Mouse (Mus musculus) MEL (cell line): ENCODE data around the gene Phf20.

Experiments used
- CTCF ChIP-seq, 3 experiments: IDR thresholded peaks in 2 of 3; conservative IDR thresholded peaks in 1 of 3; 2 replicates each; pipeline ENCODE4 v1.5.1; 2011 to 2012; ENCODE audit warnings: low read length in 3 of 3, low read depth in 2 of 3, mild to moderate bottlenecking in 2 of 3, improper control_type of control experiment in 1 of 3, inconsistent platforms in 1 of 3, mixed read lengths in 1 of 3, moderate library complexity in 1 of 3; ENCODE audit not compliant: control insufficient read depth in 1 of 3, insufficient read depth in 1 of 3, poor library complexity in 1 of 3, severe bottlenecking in 1 of 3
- POLR2A ChIP-seq, 2 experiments: IDR thresholded peaks; 2 replicates each; pipeline ENCODE4 v1.6.1; 2011 to 2012; ENCODE audit warnings: low read length in 2 of 2, mild to moderate bottlenecking in 2 of 2, control low read depth in 1 of 2, improper control_type of control experiment in 1 of 2, low read depth in 1 of 2, moderate library complexity in 1 of 2; ENCODE audit not compliant: control insufficient read depth in 1 of 2, insufficient read depth in 1 of 2, poor library complexity in 1 of 2
- RCOR1 ChIP-seq: IDR thresholded peaks from 2 replicates; pipeline ENCODE4 v1.6.1; 2012; ENCODE audit warnings: low read depth, mild to moderate bottlenecking, inconsistent platforms, low read length, improper control_type of control experiment
- TAL1 ChIP-seq: IDR thresholded peaks from 2 replicates; pipeline ENCODE4 v1.6.1; 2012; ENCODE audit warnings: mild to moderate bottlenecking, inconsistent platforms, low read length, moderate library complexity, mixed read lengths
- USF1 ChIP-seq: IDR thresholded peaks from 2 replicates; pipeline ENCODE4 v1.6.1; 2014; ENCODE audit warnings: low read depth, mild to moderate bottlenecking, inconsistent platforms, low read length, improper control_type of control experiment, moderate library complexity

DNA sequence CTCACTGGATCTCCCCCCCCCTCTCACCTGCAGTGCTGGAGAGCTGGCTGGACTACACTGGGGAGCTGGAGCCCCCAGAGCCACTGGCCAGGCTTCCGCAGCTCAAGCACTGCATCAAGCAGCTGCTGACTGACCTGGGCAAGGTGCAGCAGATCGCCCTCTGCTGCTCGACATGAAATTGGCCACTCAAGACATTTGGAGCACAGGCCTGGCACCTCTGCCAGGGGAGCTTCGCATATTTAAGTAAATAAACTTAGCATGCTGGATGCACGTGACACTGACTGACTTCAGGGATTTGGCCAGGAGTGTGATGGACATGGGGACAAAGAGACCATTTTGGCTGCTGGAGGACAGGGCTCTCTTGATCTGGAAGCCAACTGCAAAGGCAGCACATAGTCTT lies 111.0 kb downstream of the Phf20 start:
- no peak for TF ChIP-seq TAL1
- TF ChIP-seq POLR2A (IDR thresholded peaks at IDR 0.05; ENCODE audit: control insufficient read depth in 1 of 2, insufficient read depth in 1 of 2, low read depth in 1 of 2, low read length in 2 of 2, poor library complexity in 1 of 2) = no peak
- TF ChIP-seq RCOR1 = no peak
- no peak for TF ChIP-seq USF1
- peak; percentile 21 to 67 (median 51); a peak in 5 of 6 replicates for TF ChIP-seq CTCF (IDR thresholded peaks at IDR 0.05 in 2 of 3, conservative IDR thresholded peaks at IDR 0.05 in 1 of 3; ENCODE audit: control insufficient read depth in 1 of 3, insufficient read depth in 1 of 3, low read depth in 2 of 3, low read length in 3 of 3, poor library complexity in 1 of 3, severe bottlenecking in 1 of 3)
